Mouse (Mus musculus): ENCODE measurements at regions not wholly inside any gene's neighbourhood (a gene's known extent, or its start where the extent isn't known, plus 50 kb on each side); places are given as distances from the start of the nearest gene placed in this dataset.
A peak's percentile ranks its signal among the peaks of the same experiment; 100 is the strongest.

- DNase-seq (ENCODE audit: low spot score), result peak; percentile 27
Observed at GRCm38 (mm10) chr7:51434865-51435264, 76.0 kb upstream of the Ano5 start.

- DNase-seq (ENCODE audit: low spot score), result no peak
Observed at GRCm38 (mm10) chr7:51454989-51455692, 55.7 kb upstream of the Ano5 start.

- no peak for DNase-seq (ENCODE audit: low spot score)
Observed at GRCm38 (mm10) chr7:51458757-51459156, 52.1 kb upstream of the Ano5 start.
